Mouse (Mus musculus) testis, adult 2 months (tissue): ENCODE data around the gene Brd3.

Experiments
- CTCF ChIP-seq: fragments of 200-500 bp; IDR thresholded peaks from 2 replicates; pipeline ENCODE4 v1.5.1; 2012; ENCODE audit warnings: low read depth, mild to moderate bottlenecking, inconsistent platforms, low read length, moderate library complexity; ENCODE audit not compliant: control insufficient read depth, insufficient read depth, insufficient replicate concordance
- POLR2A ChIP-seq: fragments of 200-500 bp; IDR thresholded peaks from 2 replicates; pipeline ENCODE4 v1.6.1; 2012; ENCODE audit warnings: low read depth, mild to moderate bottlenecking, inconsistent platforms, low read length, moderate library complexity; ENCODE audit not compliant: control insufficient read depth

- TF ChIP-seq CTCF (no peak), POLR2A (no peak)
Measured at GRCm38 (mm10) chr2:27426406-27426854, 81.0 kb downstream of the Brd3 start.
